Mouse (Mus musculus): ENCODE measurements around the gene Pou2f3. TPM values are rescaled to one million over a fixed set of nuclear protein-coding genes. Genes with fewer than 3 reads are reported as not detected.
A peak's percentile ranks its signal among the peaks of the same experiment; 100 is the strongest.

Pou2f3 gene
- total RNA-seq, 2 experiments from 2014 or later: not detected

DNA sequence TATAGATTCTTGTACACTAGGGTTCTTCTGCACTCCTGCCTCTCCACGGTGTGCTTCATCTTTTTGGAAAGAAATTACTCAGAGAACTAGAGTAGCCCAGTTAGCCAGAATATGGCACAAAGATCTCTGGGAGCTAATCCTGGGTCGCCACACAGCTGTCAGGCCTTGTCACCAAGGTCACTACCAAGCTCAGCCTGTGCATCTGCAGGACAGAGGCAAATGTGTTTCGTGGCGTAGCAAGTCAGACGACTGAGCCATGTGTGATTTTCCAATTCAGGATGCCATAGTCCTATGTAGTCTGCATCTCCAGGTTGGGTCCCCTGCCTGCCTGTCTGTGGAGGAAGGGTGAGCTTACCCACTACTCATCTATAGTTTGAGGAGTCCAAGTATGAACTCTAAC lies 22.9 kb upstream of the Pou2f3 start:
- ATAC-seq (replicated peaks; ENCODE audit: low FRiP score, poor library complexity, severe bottlenecking): no peak

DNA sequence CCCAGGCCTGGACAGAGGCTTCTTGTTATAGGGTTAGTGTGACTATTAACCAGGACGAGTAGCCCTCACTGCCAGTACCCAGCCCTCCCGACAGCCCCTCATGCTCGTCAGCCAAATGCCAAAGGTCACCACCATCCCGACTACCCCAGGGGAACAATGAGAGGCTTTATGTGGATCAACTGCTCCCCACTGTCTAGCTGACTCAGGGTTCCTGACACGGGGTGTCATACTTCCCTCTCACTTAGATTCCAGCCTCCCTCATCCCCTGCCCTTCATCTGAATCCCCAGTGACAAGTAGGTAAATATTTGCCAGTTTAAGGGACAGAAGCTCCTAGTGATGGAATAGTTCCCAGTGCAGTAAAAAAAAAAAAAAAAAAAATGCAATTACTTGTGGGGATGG lies 22.1 kb upstream of the Pou2f3 start:
- no peak for ATAC-seq (replicated peaks; ENCODE audit: low FRiP score, poor library complexity, severe bottlenecking)

GRCm38 (mm10) chr9:43231805-43232204 lies 21.6 kb upstream of the Pou2f3 start:
- no peak for ATAC-seq (replicated peaks; ENCODE audit: low FRiP score, poor library complexity, severe bottlenecking)

- ATAC-seq (replicated peaks; ENCODE audit: low FRiP score, poor library complexity, severe bottlenecking): no peak
Observed at GRCm38 (mm10) chr9:43230886-43231285, 20.7 kb upstream of the Pou2f3 start.

- no peak for ATAC-seq (replicated peaks; ENCODE audit: low FRiP score, poor library complexity, severe bottlenecking)
Observed at GRCm38 (mm10) chr9:43229962-43230361, 19.8 kb upstream of the Pou2f3 start.

GRCm38 (mm10) chr9:43229398-43229895 lies 19.3 kb upstream of the Pou2f3 start:
- ATAC-seq (replicated peaks; ENCODE audit: low FRiP score, poor library complexity, severe bottlenecking): no peak

DNA sequence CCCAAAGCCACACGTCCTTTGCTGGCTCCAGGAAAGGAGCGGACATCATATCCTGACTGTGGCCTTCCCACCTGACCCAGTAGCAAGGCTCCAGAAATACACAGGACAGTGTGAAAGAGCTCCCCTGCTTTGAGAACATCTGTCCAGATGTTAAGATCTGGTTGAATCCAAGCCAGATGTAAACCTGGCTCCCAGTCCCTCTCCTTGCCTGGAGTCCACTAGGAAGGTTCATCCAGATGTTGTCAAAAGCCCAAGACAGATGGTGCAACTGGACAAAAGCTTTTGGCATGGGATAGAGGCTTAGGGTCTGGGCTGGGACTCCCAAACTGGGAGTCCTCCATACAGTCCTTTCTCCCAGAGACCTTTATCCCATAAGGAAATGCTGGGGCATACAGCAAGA lies 18.6 kb upstream of the Pou2f3 start:
- ATAC-seq (replicated peaks; ENCODE audit: low FRiP score, poor library complexity, severe bottlenecking): no peak

- ATAC-seq (replicated peaks; ENCODE audit: low FRiP score, poor library complexity, severe bottlenecking): no peak
Observed at GRCm38 (mm10) chr9:43227626-43228025, 17.5 kb upstream of the Pou2f3 start.

DNA sequence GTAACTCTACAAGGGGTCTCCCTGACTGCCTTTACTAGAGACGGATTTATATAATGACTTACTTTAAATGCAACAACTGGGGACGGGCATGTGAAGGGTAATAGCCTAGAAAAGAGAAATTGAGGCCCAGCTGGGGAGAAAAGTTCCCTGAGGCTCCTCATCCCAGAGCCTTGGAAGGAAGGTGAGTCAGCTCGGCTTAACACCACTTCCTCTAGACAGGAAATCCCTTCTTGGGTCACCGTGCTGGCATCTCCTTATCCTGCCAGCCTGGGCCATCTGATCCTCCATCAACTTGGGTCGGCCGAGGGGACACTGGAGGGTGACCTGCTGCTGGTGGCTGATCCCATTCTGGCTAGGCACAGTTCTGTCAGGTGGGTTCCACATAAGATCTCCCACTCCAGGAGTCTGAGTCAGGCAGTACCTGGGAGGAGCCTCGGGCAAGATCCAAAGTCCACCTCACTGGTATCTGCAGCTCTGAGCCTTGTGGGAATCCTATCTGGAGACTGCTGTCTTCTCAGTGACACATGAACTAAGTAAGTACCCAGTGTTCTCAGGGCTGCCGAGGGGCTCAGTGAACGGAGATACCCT lies 16.5 kb upstream of the Pou2f3 start:
- ATAC-seq (replicated peaks; ENCODE audit: low FRiP score, poor library complexity, severe bottlenecking): no peak

GRCm38 (mm10) chr9:43225481-43225880 lies 15.3 kb upstream of the Pou2f3 start:
- ATAC-seq (replicated peaks; ENCODE audit: low FRiP score, poor library complexity, severe bottlenecking): no peak

DNA sequence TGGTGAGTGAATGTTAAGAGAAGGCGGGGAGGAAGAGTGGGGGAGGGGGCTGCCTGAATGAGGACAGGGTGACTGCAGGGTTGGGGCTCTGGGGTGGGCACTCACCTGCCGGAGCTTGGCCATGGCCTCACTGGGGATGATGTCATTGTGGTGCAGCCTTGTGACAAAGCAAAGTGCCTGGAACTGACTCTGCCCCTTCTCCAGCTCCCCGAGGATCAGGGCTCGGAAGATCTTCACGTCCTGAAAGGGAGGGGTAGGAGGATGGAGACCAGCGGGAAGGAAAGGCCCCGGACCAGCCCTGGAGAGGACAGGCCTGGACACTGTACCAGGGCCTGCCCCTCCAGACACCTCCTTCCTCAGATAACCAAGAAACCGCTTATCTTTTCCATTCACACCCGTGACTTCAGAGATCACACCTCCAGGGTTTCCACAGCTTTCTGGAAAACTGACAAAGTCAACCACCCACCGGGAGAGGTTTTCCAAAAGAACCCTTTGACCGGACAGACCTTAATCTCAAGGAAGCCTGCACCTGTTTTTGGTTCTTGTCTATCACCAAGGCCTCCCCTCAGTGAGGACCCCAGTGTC lies 14.7 kb upstream of the Pou2f3 start:
- ATAC-seq (replicated peaks; ENCODE audit: low FRiP score, poor library complexity, severe bottlenecking): peak; percentile 78

DNA sequence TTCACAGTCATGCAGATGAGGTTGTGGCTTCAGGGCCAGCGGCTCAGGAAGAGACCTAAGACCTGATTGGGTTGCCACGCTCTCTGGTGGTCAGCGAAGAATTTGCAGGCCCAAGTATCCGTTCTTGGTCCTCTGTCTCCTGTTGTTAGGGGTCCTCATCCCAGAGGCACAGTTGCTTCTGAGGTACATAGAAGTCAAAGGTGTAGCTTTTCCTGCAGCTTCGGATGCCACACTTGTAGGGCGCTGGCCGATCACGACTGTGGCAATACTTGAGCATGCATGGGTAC lies 12.2 kb upstream of the Pou2f3 start:
- 0 out of 2 replicates have a peak, but pooled peaks have one; percentile 34 for ATAC-seq (replicated peaks; ENCODE audit: low FRiP score, poor library complexity, severe bottlenecking)

DNA sequence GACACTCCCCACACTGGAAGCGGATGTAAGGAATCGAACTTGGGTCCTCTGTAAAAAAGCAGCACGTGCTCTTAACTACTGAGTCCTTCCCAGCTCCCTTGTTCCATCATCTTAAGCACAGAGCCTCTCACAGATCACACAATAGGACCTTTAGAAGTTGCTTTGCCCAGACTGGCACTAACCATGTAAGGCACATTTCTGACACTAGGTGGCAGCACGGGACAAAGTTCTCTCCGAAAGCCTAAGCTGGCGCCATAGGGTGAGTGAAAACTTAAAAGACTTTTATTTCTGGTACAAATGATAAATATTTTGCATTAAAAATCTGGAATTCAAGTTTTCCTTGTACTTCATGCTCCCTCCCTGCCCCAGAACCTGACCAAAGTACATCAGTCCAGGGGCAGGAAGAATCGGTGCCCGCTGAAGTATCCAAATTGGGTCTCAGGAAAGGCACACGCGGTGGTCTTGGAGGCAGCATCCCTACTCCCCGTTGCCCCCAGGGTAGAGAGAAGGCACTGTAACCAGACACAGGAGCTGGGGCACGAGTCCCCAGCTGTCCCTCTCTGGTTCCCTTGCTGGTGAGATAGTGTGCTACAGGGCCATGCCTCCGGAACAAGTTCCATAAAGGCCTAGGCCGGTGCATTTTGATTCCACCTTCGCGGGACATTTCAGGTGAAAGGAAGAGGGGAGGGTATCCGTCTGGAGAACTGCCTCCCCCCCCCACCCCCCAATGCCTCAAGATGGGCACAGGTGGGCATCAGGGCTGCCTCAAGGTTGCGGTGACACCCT lies 11.7 kb upstream of the Pou2f3 start:
- ATAC-seq (replicated peaks; ENCODE audit: low FRiP score, poor library complexity, severe bottlenecking): peak; percentile 66

DNA sequence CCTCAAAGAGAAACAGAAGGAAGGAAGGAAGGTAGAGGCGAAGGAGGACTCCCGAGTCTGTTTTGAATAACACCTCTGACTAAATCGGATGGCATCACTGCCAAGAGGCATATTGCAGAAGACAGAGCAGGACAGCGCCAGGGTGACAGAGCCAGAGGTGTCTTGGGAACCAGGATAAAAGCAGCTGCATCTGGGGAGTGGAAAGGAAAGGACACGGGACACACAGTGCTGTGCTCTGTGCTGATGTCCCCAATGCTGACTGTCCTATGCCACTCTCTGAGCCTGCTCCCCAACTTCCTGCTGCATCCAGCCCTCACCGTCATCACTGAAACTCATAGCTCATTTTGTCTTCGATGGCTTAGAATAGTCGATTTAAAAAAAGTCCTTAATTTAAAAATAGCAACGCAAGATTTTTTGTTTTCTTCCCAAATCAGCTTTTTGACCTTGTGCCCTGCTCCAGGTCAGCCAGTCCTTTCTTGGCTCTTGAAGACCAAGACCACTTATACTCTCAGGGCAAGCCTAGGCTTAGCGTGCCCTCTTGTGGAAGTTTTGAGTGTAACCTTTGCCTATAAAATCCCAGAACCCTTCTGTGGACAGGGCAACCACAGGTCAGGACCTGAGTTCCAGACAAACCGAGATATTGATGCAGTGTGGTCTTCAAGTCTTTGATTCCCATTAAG lies 742 bp upstream of the Pou2f3 start:
- no peak; the same call in 1 of the 2 replicates for ATAC-seq (replicated peaks; ENCODE audit: low FRiP score, poor library complexity, severe bottlenecking)

DNA sequence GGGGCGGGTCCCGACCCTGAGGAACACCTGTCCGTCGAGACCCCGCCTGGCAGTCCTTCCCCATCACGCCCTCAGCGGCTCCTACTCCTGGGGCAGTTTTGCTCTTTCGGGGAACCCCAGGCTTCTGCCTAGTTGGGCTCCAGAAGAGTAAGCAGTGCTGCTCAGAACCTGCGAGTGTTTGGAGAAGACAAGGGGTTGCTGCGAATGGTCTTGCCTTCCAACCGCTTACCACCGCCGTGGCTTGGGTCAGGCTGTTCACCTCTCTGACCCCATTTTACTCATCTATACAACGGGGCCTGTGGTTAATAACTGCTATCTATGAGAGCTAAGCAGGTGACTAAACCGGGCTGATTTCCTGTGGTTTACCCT lies 4.2 kb downstream of the Pou2f3 start:
- no peak for ATAC-seq (replicated peaks; ENCODE audit: low FRiP score, poor library complexity, severe bottlenecking)

DNA sequence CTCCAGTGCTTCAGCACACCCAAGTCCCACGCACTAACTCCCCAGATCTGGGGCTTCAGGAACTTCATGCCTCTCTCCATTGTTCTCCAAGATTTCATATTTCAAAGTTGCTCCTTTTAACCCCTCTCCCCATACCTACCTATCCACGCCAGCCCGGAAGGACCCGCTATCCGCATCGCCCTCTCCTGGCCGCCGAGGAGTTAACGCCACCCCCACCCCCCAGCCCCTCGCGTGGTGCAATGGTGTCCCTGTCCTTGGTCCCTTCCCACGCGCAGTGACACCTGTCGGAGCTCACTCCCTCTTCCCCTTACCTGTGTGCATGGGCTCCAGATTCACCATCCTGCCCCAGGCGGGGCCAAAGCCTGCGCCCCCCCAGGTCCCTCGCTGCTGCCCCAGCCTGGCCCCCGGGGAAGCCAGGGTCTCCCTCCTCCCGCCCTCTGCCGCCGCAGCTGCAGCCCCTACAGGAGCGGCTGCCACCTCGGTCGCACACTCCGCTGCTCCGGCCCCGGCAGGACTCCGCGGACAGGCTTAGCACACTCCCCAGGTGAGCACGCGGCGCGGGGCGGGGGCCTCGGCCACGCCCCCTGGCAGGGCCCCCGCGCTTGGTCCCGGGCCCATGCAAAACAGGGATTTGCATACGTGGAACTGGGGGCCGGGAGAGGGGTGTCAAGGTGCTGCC lies 4.7 kb downstream of the Pou2f3 start:
- no peak for ATAC-seq (replicated peaks; ENCODE audit: low FRiP score, poor library complexity, severe bottlenecking)

DNA sequence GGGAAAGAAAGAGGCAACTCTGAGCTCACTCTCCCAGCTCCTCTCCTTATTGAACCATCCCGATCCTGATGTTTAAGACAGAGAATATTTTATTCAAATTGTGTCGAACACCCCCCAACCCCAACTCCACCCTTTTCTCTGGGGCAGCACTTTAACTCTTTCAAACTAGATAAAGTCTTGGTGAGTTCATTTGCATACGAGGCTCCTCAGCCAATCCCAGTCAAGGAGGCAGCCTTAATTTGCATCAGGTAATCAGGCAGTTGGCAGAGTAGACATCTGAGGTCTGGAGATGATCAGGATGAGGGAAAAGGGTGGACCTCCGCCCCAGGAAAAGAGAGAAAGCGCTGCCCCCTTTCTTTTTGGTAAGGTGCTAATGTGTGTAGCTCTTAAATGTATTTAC lies 10.0 kb downstream of the Pou2f3 start:
- no peak for ATAC-seq (replicated peaks; ENCODE audit: low FRiP score, poor library complexity, severe bottlenecking)

DNA sequence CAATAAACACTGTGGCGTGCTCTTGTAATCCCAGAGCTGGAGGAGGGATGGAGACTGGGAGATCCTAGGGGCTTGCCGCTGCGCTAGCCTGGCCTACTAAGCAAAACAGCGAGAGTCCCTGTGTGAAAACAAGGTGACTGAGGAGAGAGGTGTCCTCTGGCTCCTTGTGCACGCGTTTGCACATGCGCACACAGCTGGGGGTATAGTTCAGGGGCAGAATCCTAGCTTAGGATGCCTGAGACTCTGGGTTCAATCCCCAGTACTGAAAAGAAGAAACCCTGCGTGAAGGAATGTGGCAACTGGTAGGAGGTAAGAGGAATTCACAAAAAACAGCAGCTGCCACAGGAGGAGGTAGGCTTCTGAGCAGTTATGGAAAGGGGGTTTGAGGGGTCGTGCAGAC lies 16.2 kb downstream of the Pou2f3 start:
- ATAC-seq (replicated peaks; ENCODE audit: low FRiP score, poor library complexity, severe bottlenecking): no peak

DNA sequence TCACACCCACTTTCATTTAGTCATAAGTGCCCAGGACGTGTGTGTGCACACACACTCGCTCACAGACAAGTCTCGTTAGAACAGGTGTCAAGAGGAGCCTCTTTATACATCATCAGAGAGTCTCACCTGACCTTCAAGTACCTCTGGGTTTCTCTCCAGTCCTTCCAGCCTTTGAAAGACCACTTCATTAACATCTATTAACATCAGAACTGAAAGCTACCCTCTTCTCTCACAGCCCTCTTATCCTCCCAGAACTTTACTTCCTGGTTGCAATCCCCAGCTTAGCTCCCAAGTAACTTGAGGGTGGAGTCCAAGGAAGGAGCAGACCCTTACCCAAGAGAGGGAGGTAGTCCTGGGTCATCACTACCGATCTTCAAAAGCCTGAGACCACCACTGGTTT lies 18.6 kb downstream of the Pou2f3 start:
- no peak for ATAC-seq (replicated peaks; ENCODE audit: low FRiP score, poor library complexity, severe bottlenecking)

GRCm38 (mm10) chr9:43189021-43189356 lies 21.2 kb downstream of the Pou2f3 start:
- no peak for ATAC-seq (replicated peaks; ENCODE audit: low FRiP score, poor library complexity, severe bottlenecking)
